Mouse (Mus musculus) bone marrow, adult 2 months (tissue): ENCODE measurements around the gene Sos2. TPM values are rescaled to one million over a fixed set of nuclear protein-coding genes. Genes with fewer than 3 reads are reported as not detected.

Experiments used
- H3K27ac ChIP-seq: fragments of 200-500 bp; 2 replicates; pipeline ENCODE4 v1.5.1; 2012; ENCODE audit warnings: low read depth, mild to moderate bottlenecking, control low read depth, inconsistent platforms, low read length; ENCODE audit not compliant: control insufficient read depth, poor library complexity, insufficient read depth
- H3K4me1 ChIP-seq: fragments of 200-500 bp; 2 replicates; pipeline ENCODE4 v1.6.1; 2011; ENCODE audit warnings: low read length; ENCODE audit not compliant: control insufficient read depth, insufficient read depth
- H3K4me3 ChIP-seq: fragments of 200-500 bp; replicated peaks from 2 replicates; pipeline ENCODE3; 2011; ENCODE audit warnings: mild to moderate bottlenecking, low read depth, low read length, control low read depth; ENCODE audit not compliant: control insufficient read depth
- CTCF ChIP-seq: fragments of 200-500 bp; IDR thresholded peaks from 2 replicates; pipeline ENCODE4 v1.5.1; 2011; ENCODE audit warnings: low read length, control low read depth; ENCODE audit not compliant: control insufficient read depth, insufficient read depth
- POLR2A ChIP-seq: fragments of 200-500 bp; IDR thresholded peaks from 2 replicates; pipeline ENCODE4 v1.6.1; 2011; ENCODE audit warnings: low read depth, mild to moderate bottlenecking, control low read depth, low read length, borderline replicate concordance; ENCODE audit not compliant: control insufficient read depth
- WGBS: fragments of 180-500 bp; shearing (Covaris S2); methylation state at CpG from one replicate; pipeline ENCODE4 v1.1.7; 2018; 5-methylcytosine and 5-hydroxymethylcytosine counted together
- polyA plus RNA-seq: library from polyadenylated mRNA; stranded (reverse); fragments of >200 nt; gene quantifications from 2 replicates; pipeline ENCODE4 v1.2.4, GENCODE M21; 2011; ENCODE audit warnings: low replicate concordance; ENCODE audit not compliant: missing spikeins, insufficient read depth, insufficient read length

Sos2 gene
- polyA plus RNA-seq = 10.9 and 15.5 TPM in 2 replicates

DNA sequence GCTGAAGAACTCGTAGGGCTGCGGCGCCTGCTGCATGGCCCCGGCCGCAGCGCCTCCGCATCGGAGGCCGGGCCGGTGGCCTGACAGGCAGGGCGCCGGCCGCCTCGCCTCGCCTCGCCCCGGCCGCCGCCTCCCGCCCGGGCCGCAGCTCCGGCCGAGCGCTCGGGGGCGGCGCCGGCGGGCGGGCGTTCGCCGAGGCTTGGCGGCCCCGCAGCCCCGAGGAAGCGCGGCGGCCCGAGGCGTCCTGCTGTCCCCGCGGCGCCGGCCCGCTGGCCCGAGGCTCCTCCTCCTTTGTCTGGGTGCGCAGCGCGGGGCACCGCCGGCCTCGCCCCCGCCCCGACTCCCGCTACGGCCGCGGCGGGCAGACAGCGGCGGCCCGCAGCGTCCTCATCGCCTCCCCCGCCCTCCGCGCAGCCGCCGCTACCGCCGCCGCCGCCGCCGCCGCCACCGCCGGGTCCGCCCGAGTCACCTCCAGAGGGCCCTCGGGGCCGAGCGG lies at the start of gene Sos2:
TSS of gene Sos2 (minus strand) at position 287 of the 496 bp plus-strand sequence.
- WGBS = 4% methylated on average over 85 of the region's 85 CpGs
- TF ChIP-seq POLR2A = peak; percentile 33; the same call in 1 of the 2 replicates
- TF ChIP-seq CTCF = no peak
- Histone ChIP-seq H3K27ac (peak within 1 kb of the TSS; percentile 100), H3K4me1 (peaks cover 1% of the 10 kb centered on the region; the same call in 1 of the 2 replicates), H3K4me3 (peak within 1 kb of the TSS; percentile 96)

DNA sequence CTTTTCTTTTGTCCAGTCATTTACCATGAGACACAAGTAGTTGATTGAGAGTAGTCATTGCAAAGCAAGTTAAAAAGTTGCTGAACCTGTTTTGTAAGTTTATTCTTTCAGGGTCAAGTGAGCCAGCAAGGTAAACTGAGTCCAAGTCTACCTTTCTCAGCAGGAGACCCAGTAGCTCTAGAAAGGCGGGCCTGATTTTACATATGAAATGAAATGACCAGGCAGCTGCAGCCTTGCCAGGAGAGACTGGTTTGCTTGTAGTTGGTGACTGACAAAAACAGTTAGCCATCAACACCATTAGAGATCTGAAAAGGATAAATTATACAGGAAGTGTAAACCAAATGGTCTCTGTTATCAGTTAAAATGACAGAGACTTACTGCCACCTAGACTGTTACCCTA lies 48.7 kb upstream of the Sos2 start:
- TF ChIP-seq CTCF (no peak), POLR2A (no peak)
- no peak overlapping the region for H3K27ac ChIP-seq
- WGBS = 81% methylated on average over 1 of the region's 1 CpGs
- no peaks in the 10 kb centered on the region; the same call in 1 of the 2 replicates for H3K4me1 ChIP-seq
- H3K4me3 ChIP-seq = no peak overlapping the region

DNA sequence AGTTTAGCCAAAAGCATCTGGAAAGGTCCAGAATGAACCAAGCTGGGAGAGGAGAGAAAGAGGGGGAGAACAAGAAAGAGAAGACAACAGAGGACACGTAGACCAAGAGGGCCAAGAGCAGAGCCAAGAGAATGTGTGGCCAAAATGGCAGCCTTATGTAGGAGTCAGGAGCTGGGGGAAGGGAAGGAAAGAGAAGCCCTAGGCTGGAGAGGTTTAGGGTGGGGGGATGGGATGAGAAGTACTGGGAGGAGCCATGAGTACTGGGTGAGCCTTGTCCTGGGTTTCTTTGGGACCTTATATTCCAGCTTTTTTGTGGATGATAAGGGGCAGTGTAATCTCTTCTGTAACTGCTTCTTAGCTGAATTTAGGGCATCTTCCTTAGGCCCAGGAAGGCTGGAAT lies 47.6 kb upstream of the Sos2 start:
- Histone ChIP-seq H3K4me3 (no peak overlapping the region), H3K4me1 (no peaks in the 10 kb centered on the region; the same call in 1 of the 2 replicates), H3K27ac (no peak overlapping the region)
- TF ChIP-seq CTCF (no peak), POLR2A (no peak)
- 97% methylated on average over 1 of the region's 1 CpGs for WGBS

DNA sequence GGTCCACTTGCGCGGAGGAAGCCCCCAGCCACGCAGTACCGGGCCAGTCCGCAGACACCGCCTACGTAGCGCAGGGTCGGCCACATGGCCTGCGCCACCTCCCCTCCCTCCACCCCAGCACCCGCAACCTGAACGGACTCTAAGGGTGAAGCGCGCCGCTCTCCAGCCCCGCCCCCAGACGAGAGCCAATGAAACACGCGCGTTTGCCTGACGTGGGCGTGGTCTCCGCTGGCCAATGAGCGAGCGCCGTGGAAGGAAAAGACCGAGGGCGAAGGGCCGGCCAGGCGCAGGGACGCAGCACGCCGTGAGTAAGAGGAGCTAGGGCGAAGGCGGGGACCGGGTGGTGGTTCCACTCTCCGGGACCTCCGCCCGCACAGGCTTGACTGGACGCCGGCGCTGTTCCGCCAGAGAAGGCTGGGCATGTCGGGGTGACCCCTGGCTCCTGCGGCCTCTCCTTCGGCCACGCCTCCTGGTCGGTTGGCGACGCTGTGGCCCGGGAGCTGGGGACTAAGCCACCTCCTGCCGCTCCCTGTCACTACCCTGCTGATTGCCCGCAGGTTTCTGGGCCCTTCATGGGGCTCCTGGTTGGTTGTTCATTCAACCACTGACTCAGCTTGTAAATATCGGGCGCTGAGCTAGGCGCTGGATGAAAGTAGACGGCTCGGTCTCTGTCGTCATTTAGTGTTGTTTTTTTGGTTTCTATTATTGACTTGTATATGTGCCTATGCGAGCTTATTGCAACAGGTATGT lies 43.2 kb upstream of the Sos2 start, which contains the start of the genes L2hgdh and Atp5s:
TSS of gene L2hgdh (minus strand) at position 163 of the 750 bp plus-strand sequence.
TSS of gene Atp5s (plus strand) at position 240 of the 750 bp plus-strand sequence.
- Histone ChIP-seq H3K4me1 (no peaks in the 10 kb centered on the region; the same call in 1 of the 2 replicates), H3K27ac (peak within 1 kb of the TSS; percentile 92), H3K4me3 (peak within 1 kb of the TSS; percentile 90)
- under 1% methylated on average over 60 of the region's 60 CpGs for WGBS
- TF ChIP-seq CTCF = peak; percentile 18; the same call in 1 of the 2 replicates
- TF ChIP-seq POLR2A = peak; percentile 84

DNA sequence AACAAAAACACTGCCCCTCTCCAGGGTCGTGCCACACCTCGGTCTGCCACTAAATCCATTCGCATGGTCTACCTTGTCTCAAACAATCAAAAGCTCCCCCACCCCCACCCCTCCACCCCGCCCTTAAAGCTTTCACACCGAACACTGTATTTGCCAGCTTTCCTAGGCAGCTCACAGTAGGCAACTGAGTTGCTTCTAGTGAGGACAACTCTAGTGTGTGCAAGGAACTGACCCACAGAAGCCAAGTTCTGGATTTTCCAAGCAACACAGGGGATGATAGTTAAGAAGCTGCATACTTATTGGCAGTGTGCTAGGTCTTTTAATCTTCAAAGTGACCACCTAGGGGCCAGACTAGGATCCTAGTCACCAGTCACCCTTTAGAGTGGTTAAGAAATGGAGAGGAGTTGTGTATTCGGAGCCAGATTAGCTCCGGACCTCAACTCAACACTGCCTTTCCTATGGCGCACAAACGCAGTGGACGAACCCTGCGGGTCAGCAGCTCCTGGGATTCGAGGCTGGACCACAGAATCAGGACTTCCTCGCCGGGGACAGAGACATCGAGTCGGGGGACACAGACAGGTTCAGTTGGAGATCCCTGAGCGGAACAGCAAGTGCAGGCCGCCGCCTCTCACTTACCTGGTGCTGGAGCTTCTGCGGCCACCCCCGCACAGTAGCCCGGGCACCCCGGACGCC lies 42.5 kb upstream of the Sos2 start:
- Histone ChIP-seq H3K4me1 (no peaks in the 10 kb centered on the region; the same call in 1 of the 2 replicates), H3K4me3 (peak overlapping the region; percentile 90), H3K27ac (peak overlapping the region; percentile 92; the same call in 1 of the 2 replicates)
- WGBS = 1% methylated on average over 24 of the region's 24 CpGs
- TF ChIP-seq CTCF (no peak), POLR2A (no peak)

DNA sequence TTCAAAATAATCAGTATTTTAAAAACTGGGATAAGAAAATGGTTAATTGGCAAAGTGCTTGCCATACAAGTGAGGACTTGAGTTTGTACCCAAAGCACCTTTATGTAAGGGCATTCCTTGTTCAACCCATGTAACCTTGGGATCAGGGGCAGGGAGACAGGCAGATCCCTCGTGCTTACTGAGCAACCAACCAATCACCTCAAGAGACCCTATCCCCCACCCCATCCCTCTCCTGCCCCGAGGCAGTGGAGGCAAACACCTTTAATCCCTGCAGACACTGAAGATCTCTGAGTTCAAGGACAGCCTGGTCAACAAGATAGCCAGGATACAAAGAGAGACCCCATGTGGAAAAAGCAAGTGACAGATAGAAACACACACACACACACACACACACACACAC lies 41.7 kb upstream of the Sos2 start:
- Histone ChIP-seq H3K4me3 (no peak overlapping the region), H3K4me1 (no peaks in the 10 kb centered on the region; the same call in 1 of the 2 replicates), H3K27ac (no peak overlapping the region)
- TF ChIP-seq CTCF (no peak), POLR2A (no peak)
- 59% methylated on average over 2 of the region's 2 CpGs for WGBS

DNA sequence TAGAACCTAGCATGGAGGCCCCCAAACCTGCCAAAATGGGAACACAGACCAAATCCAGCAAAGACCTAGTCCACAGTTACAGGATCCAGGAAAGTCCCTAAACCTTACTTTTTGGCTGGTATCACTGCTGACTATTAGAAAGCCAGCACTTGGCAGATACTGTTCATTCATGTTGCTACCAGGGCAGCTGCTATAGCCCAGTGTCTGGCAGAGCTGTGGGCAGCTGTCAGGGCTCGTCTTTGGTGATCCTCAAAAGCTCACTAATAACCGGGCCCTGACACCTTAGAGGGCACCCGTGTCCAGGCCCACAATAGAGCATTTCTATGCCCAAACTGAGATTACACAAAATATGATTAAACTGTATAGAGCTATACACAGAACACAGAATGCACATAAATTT lies 41.2 kb upstream of the Sos2 start:
- 92% methylated on average over 3 of the region's 3 CpGs for WGBS
- no peak overlapping the region for H3K27ac ChIP-seq
- H3K4me3 ChIP-seq = no peak overlapping the region
- TF ChIP-seq POLR2A (no peak), CTCF (no peak)
- no peaks in the 10 kb centered on the region; the same call in 1 of the 2 replicates for H3K4me1 ChIP-seq

DNA sequence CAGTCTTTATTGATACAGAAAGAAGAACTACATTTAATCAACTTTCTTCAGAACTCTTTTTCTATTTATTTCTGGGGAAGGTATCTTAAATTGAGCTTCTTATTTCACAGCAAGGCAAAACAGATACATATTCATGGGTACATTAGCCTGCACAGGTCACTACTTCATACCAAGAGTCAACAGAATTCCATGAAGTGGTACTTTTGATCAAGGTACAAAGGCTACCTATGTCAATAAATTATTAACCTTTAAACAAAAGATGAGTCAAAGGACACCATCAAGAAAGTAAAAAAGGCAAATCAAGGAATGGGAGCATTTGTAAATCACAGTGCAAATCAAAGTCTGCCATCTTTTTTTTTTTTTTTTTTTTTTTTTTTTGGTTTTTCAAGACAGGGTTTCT lies 32.0 kb upstream of the Sos2 start:
- no peak for TF ChIP-seq POLR2A
- TF ChIP-seq CTCF = no peak
- H3K27ac ChIP-seq = no peak overlapping the region
- no peaks in the 10 kb centered on the region for H3K4me1 ChIP-seq
- no peak overlapping the region for H3K4me3 ChIP-seq
